Mouse (Mus musculus) adrenal gland, postnatal 0 days (tissue): ENCODE data around the gene Gm10330. TPM values are rescaled to one million over a fixed set of nuclear protein-coding genes. Genes with fewer than 3 reads are reported as not detected.

ENCODE experiments used
- polyA plus RNA-seq: library from polyadenylated mRNA; unstranded; fragments of >200 nt; fragmentation: Nextera tagmentation; extraction: Ambion mirVana; gene quantifications from 2 replicates; pipeline ENCODE4 v1.2.1, GENCODE M21; 2015

Gene Gm10330
- polyA plus RNA-seq, result 0.09 and 0.12 TPM in 2 replicates

DNA sequence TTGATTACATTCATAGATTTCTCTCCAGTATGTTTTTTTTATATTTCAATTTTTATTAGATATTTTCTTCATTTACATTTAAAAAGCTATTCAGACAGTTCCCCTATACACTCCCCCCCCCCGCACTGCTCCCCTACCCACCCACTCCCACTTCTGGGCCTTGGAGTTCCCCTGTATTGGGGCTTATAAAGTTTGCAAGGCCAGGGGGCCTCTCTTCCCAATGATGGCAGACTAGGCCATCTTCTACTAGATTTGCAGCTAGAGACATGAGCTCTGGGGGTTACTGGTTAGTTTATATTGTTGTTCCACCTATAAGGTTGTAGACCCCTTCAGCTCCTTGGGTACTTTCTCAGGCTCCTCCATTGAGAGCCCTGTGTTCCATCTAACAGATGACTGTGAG, at the start of gene Gm10330:
Gene Gm10330 (minus strand): TSS at position 101 of the 400 bp plus-strand sequence.

